Mouse (Mus musculus): ENCODE results near the gene Slc25a10.

The Slc25a10 gene

DNA sequence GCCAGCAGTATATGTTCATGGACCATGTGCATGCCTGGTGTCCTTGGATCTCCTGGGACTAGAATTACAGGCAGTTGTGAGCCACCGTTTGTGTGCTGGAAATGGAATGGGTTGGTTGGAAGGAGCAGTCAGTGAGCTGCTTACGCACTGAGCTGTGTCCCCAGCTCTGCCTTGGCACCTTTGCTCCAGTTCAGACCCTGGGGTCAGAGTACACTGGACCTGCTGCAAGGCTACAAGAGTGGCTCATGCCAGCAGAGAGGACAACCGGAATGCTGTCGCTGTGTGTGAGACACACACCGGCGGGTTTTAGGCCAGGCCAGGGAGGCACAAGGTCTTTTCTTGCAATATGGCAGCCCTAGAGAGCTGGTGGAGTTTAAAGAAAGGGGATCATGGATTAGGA, 19.6 kb upstream of the Slc25a10 start:
- in situ Hi-C loops (cut with MboI; ENCODE audit: low pct_unique_long_range_greater_than_20kb in 1 of 2, low sequenced_read_pairs in 2 of 2, unreplicated experiment in 1 of 2): no loop called here

DNA sequence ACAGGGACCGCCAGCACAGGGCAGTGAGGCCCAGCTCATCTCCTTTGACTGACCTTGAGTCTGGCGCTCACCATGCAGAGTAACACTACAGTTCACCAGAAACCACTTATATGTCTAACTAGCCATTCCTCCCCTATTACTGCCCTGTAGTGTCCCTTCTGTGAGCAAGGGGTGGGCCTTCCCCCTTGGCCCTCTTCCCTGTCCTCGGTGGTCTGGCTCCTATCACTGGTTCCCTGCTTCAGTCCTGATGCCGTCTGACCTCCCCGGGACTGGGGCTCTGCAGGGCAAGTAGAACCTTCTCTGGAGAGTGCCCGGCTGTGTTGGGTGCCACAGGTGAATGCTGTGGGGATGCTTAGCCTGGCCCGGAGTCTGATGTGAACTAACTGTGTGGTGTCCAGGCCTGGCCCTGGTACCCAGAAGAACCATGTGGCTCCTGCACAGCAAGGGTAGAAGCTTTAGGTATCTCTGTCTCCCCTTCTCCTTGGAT, 8.1 kb upstream of the Slc25a10 start:
- in situ Hi-C loops (cut with MboI; ENCODE audit: low pct_unique_long_range_greater_than_20kb in 1 of 2, low sequenced_read_pairs in 2 of 2, unreplicated experiment in 1 of 2): no loop called here

DNA sequence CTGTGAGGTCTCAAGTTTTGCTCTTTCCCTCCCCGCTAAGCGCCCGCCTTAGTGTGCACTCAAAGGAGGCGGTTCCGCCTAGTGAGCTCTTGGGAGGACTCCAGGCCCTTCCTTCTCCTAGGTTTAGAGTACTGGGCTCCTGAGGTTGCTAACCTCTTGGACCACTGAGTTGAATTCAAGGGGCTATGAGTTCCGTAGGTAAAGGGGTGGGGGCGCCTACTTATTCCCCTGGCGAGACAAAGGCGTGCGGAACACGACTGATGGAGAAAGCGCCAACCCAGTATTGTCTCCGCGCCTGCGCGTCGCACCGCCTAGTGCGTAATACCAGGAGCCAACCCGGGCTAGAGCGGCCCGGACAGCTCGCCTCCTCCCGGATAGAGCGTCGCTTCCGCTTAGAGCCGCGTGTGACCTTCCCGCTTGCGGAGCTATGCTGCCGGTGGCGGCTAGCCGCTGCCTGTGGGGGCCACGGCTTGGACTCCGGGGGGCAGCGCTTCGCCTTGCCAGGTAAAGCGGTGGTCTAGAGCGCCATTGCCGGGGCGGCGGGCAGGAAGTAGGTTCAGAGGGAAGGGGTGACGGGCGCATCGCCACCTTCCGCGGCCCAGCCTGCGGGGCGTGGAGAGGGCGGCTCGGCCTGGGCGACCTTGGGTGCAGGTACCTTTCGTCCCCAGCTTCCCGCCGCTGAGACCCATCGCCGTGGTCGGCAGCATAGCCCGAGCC, 7.2 kb upstream of the Slc25a10 start, which contains the start of gene Mrpl12:
Gene Mrpl12, plus strand, starts transcription at position 349 of the 717 bp plus-strand sequence.
- in situ Hi-C loops (cut with MboI; ENCODE audit: low pct_unique_long_range_greater_than_20kb in 1 of 2, low sequenced_read_pairs in 2 of 2, unreplicated experiment in 1 of 2): no loop called here

DNA sequence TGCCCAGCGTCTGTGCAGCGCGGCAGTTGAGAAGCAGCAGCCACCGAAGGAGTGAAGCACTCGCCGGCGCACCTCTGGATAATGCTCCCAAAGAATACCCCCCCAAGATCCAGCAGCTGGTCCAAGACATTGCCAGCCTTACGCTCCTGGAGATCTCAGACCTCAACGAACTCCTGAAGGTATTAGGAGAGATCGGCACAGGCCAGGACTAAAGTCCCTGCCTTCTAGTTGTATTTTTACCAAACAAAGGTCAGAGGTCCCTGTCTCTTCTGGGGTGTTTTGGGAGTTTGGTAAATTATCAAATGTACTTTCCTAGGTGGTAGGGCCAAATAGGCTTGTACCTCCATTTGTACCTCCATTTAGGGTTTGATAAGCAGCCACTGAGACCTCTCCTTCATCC, 6.4 kb upstream of the Slc25a10 start:
- in situ Hi-C loops (cut with MboI; ENCODE audit: low pct_unique_long_range_greater_than_20kb in 1 of 2, low sequenced_read_pairs in 2 of 2, unreplicated experiment in 1 of 2): no loop called here

DNA sequence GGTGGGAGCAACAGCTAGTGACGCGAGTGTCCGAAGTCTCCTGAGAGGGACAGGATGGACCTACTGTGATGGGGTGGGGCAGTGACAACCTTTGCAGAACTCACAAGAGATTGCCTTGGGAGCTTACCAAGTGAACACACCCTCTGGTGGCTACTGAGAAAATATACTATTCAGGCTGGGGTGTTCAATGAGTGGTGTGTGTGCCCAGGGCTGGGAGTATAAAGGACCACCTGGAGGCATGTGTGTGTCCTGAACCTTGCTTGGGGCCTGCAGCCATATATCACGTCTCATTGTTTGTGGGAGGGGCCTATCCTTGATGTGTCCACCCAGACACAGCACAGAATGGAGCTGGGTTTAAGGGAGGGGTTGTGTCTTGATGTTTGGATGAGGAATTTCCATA, 3.1 kb upstream of the Slc25a10 start:
- in situ Hi-C loops (cut with MboI; ENCODE audit: low pct_unique_long_range_greater_than_20kb in 1 of 2, low sequenced_read_pairs in 2 of 2, unreplicated experiment in 1 of 2): no loop called here

DNA sequence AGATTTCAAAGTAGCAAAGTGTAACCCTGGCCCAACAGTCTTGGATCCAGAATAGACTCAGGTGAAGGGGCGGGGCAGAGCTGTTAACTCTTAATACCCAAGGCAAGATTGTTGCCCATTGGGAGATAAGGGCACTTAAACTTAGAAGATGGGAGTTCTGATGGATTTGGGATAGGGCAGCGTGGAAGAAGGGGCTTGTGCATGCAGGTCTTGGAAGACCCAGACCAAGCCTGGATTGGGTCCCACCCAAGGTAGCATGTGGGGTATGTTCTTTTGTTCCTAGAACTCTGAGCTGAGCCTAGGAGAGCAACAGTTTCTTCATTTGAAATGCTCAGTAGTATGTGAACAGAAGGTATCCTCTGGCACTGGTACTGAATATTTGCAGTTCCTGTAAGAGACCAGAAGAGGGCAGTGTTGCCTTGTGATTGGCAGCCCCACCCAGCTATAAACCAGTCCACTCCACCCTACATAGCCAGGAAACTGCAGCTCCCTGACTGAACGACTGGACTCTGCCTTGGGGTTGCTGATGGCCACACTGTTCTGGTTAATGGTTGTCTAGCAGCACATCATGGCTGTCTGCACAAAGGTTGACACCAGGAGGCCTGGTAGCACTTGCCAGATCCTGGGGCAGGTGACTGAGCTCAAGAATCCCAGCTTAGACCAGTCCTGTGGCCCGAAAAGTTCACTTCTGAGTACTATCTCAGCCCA, 2.4 kb upstream of the Slc25a10 start:
- in situ Hi-C loops (cut with MboI; ENCODE audit: low pct_unique_long_range_greater_than_20kb in 1 of 2, low sequenced_read_pairs in 2 of 2, unreplicated experiment in 1 of 2): no loop called here

DNA sequence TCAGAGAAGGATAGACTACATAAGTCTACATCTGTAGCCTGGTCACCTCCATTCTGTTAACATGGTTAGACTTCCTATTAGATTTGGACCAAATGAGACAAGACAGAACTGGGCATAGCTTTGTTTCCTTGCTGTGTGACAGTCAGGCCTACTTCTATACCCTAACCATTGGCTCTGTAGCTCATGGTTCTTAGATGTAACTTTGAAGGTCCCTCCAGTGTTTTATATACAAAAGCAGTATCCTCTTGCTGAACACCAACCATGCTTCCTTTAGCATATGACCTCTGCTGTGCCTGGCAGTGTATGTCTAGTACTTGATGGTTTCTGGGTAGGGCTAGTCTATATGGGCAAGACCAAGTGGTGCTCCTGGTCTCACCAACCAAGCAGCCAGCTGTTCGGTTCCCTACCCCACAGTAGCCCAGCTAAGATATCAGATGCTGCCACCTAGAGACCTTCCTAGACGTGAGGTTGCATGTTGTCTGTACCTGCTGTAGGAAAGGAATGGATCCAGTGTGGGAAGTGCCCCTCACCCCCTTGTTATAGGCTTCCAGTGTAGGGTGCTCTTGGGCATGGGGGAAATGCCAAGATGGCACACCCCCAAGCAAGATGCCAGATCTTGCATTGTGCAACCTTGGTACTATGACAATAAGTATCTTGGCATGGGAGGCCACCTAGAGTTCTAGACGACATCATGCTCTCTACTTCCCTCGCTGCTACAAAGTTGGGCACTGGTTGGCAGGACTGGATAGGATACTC, 1.2 kb upstream of the Slc25a10 start:
- in situ Hi-C loops (cut with MboI; ENCODE audit: low pct_unique_long_range_greater_than_20kb in 1 of 2, low sequenced_read_pairs in 2 of 2, unreplicated experiment in 1 of 2): no loop called here

DNA sequence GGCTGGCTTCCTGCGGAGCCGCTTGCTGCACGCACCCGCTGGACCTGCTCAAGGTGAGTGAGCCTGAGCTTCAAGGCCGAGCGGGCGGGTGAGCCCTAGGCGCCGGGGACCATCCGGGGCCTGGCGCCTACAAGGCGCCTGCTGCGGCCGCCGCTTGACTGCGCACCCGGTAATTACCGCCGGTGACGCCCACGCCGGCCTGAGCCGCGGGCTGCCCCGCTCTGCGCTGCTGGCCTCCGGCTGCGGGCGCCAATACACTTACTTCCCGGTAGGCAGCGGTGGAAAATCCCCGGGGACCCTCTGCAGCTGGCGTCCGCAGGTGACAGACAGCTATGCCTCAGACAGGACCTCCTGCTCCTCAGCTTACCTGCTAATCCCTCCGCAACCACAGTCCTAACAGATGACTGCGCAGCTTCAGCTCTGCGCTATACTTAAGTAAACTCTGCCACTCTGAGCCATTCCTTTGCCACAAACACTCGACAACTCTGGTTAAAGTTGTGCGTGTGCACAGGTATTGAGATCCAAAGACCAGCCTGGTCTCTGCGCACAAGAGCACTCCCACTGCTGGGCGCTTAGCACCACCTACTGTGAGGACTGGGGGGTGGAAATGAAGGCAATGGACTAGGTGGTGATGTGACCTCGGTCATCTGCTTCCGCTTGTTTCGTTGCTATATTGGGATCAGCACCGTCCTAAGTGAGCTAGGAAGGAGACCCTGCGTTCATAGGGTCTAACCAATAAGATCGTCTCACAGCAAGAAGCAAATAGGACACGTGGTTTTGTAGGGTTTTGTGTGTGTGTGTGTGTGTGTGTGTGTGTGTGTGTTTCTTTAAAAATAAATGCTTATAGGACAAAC, 611 bp downstream of the Slc25a10 start:
- in situ Hi-C loops (cut with MboI; ENCODE audit: low pct_unique_long_range_greater_than_20kb in 1 of 2, low sequenced_read_pairs in 2 of 2, unreplicated experiment in 1 of 2): no loop called here

DNA sequence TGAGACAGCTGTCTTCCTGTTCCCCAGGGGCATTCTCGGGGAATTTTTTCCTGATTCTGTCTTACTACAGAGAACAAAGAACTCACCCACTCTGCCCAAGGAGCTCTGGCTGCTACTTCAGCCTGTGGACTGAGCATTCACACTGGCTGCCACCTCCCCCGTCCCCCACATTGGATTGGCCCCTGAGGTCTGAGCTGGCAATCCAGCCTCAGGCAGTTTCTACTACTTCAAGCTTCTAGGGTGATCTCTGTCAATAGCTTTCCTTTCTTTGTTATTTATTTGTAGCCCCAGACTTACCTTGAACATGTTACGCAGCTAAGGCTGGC, 1.2 kb downstream of the Slc25a10 start:
- in situ Hi-C loops (cut with MboI; ENCODE audit: low pct_unique_long_range_greater_than_20kb in 1 of 2, low sequenced_read_pairs in 2 of 2, unreplicated experiment in 1 of 2): no loop called here

DNA sequence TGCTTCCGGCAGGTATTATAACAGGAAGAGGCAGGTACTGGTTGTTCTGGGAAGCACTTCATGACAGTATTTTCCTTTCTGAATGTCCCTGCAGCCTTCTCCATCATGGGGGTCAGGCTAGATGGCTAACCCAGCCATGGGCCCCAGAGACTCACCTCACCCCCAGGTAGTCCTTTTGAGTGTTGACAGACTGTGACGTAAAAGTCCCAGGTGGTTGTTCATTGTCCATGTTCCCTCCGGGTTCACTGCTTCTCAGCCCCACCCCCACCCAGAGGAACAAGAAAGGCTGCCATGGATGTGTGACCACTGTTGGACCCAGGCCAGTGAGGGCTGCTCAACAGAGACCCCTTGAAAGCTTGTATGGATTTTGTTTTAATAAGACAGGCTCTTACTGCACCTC, 1.7 kb downstream of the Slc25a10 start:
- in situ Hi-C loops (cut with MboI; ENCODE audit: low pct_unique_long_range_greater_than_20kb in 1 of 2, low sequenced_read_pairs in 2 of 2, unreplicated experiment in 1 of 2): no loop called here

DNA sequence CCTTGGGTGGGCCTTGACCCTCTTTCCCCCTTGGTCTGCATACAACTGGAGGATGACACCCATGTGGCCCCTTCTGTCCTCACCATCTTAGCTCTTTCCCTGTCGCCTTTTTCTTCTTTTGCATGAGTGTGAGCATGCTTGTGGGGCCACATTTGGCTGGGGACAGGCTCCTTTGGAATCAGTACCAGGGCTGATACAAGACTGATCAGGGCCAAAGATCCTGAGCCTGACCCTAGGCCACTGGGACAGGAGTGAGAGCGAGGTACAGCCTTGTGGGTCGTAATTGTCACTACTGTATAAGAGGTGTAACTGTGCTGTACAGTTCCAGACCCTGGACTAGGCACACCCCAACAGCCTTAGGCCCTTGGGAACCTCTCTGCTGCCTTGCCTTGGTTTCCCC, 2.3 kb downstream of the Slc25a10 start:
- in situ Hi-C loops (cut with MboI; ENCODE audit: low pct_unique_long_range_greater_than_20kb in 1 of 2, low sequenced_read_pairs in 2 of 2, unreplicated experiment in 1 of 2): no loop called here

DNA sequence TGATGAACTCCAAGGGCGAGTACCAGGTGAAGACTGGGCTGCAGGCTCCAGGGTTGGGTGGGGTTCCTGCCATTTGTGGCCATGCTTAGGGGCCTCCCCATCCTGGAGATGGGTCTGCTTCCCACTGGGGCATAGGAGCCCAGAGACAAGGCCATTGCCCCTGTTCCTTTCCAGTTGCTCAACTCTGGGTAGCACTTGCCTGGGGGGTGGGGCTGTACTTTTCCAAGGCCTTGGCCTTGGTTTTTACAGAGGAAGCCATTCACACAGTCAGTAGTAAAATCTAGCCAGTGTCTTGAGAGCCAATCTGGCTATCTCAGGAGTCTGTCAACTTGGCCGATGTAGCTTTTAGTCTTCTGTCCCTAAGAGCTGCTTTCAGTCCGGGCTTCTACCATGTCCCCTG, 5.8 kb downstream of the Slc25a10 start:
- in situ Hi-C loops (cut with MboI; ENCODE audit: low pct_unique_long_range_greater_than_20kb in 1 of 2, low sequenced_read_pairs in 2 of 2, unreplicated experiment in 1 of 2): no loop called here

DNA sequence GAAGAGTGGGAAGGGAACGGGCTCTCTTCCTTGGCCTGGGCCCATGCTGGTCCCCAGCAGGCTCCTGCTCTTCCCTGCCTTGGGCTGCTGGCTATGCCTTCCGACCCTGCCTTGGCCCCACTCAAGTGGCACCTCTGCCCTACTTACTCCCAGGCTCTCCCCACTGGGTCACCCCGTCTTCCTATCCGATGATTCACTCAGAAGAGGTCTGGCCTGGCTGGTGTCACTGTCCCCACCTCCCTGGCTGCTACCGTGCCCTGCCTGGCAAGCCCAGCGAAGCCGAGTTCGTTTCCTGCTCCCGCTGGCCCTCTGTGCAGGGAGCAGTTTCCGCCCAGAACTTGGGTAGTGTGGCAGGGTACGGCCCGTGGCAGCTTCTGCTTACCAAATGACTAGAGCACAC, 6.6 kb downstream of the Slc25a10 start:
- in situ Hi-C loops (cut with MboI; ENCODE audit: low pct_unique_long_range_greater_than_20kb in 1 of 2, low sequenced_read_pairs in 2 of 2, unreplicated experiment in 1 of 2): no loop called here

DNA sequence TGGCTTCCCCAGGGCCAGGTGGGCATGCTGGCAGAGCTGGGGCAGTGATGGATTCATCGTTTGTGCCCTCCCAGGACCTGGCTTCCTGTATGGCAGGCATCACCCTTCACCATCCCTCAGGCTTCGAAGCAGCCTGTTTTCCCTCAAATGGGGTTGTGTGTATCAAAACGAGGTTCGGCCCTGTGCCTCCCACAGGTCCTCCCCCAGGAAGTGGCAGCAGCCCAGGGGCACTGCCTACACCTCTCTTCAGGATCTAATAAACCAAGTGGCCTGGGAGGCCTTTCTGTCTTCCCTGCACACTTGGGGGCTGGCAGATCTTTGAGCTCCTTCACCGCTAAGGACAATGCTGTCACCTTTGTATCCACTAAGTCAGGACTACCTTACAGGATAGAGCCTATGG, 7.3 kb downstream of the Slc25a10 start:
- in situ Hi-C loops (cut with MboI; ENCODE audit: low pct_unique_long_range_greater_than_20kb in 1 of 2, low sequenced_read_pairs in 2 of 2, unreplicated experiment in 1 of 2): no loop called here

DNA sequence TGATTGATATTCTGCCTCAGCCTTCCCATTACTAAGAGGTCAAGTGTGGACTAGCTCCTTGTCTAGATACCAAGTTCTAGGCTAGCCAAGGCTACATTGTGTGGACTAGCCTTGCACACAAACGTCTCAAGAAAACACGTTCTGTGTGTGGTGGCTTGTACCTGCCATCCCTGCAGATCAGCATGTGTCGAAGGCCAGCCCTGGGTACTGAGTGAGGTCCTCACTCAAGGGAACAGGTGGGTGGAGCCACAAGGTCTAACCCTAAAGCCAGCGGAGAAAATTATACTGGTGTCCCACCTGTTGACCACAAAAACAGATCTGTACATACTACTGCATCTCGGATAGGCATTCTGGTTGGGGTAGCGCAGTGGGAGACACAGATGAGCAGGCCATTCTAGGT, 8.3 kb downstream of the Slc25a10 start:
- in situ Hi-C loops (cut with MboI; ENCODE audit: low pct_unique_long_range_greater_than_20kb in 1 of 2, low sequenced_read_pairs in 2 of 2, unreplicated experiment in 1 of 2): no loop called here

DNA sequence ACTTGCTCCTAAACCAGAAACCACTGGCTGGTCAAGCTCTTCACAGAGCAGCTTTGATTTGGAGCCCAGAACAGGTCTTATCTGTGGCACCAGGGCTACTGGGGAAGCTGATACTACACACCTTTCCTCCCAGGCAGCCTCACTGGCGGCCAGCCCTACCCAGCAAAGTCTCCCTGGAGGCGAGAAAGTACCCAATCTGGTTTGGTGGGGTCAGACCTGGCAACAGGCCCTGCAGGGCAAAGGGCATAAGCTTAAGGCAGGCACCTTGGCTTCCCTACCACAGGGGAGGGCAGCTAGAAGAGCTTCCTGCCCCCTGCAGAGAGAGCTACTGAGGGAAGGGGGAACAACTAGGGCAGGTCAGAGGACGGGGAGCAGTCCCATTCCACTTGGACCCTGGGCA, 8.7 kb downstream of the Slc25a10 start:
- in situ Hi-C loops (cut with MboI; ENCODE audit: low pct_unique_long_range_greater_than_20kb in 1 of 2, low sequenced_read_pairs in 2 of 2, unreplicated experiment in 1 of 2): no loop called here

DNA sequence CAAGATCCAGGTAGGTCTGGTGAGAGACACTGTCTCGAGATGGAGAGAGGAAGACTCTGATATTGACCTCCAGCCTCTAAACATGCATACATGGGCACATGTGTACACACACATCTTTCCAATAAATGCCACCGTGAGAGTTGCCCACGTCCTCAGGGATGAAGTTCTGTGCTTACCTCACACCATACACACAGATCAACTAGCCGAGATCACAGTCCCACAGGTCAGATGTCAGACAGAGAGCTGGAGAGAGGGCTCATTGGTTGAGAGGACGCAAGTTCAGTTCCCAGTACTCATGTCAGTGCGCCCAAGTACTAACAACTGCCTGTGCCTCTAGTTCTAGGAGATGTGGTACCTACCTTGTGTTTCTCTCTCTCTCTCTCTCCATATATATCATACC, 9.4 kb downstream of the Slc25a10 start:
- in situ Hi-C loops (cut with MboI; ENCODE audit: low pct_unique_long_range_greater_than_20kb in 1 of 2, low sequenced_read_pairs in 2 of 2, unreplicated experiment in 1 of 2): no loop called here

DNA sequence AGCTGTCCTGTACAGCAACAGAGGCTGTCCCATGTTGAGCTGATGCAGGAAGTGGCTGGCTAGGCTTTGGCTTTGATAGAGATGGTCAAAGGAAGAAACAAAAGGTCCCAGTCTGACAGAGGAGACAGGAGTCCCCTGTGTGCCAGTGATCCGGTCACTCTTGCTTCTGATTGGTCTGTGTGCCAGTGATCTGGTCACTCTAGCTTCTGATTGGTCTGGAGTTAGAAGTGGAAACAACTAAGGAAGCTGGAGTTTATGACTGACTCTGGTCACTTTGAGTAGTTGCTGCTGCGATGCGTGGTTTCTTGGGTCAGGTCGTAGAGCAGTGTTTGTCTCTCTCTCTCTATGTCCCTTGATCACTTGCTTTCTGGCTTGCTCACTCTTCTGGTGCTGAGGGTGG, 10.1 kb downstream of the Slc25a10 start:
- in situ Hi-C loops (cut with MboI; ENCODE audit: low pct_unique_long_range_greater_than_20kb in 1 of 2, low sequenced_read_pairs in 2 of 2, unreplicated experiment in 1 of 2): no loop called here

DNA sequence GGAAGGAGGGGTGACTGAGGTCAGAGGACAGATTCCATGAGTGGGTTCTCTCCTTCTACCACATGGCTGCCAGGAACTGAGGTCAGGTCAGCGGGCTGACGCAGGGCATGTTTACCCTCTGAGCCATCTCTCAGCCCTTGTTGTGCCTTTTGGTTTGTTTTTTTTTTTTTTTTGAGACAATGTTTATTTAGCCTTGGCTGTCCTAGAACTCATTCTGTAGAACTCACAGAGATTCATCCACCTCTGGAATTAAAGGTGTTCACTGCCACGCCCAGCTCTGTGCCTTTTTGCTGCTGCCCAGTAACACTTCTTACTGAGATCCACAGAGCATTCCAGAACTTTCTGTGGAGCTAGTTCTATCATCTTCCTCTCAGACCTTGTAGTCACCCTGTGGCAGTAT, 14.0 kb downstream of the Slc25a10 start:
- in situ Hi-C loops (cut with MboI; ENCODE audit: low pct_unique_long_range_greater_than_20kb in 1 of 2, low sequenced_read_pairs in 2 of 2, unreplicated experiment in 1 of 2): no loop called here

All from mouse embryonic stem cell (cell line).